In the genomic region with DNA sequence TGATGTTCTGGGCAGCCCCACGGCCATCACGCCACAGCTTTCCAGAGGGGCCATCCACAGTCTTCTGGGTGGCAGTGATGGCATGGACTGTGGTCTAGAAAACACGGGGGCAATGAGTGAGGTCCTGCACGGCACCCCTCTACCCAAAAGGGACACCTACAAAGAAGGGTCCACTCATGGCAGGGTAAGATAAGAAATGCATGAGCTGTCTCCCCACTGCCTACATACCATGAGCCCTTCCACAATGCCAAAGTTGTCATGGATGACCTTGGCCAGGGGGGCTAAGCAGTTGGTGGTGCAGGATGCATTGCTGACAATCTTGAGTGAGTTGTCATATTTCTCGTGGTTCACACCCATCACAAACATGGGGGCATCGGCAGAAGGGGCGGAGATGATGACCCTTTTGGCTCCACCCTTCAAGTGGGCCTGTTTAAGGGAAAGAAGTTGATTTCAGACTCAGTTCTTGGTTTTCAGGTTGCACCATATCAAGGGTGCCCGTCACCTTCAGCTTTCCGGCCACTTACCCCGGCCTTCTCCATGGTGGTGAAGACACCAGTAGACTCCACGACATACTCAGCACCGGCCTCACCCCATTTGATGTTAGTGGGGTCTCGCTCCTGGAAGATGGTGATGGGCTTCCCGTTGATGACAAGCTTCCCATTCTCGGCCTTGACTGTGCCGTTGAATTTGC, we compare ENCODE assay signal across 8 mouse cellular contexts. TPM values are rescaled to one million over a fixed set of nuclear protein-coding genes. Genes with fewer than 3 reads are reported as not detected.
DNase-seq lines count a peak whose midpoint lies in the region; ATAC-seq and TF ChIP-seq lines count a peak whose summit lies in the region.
"Not testable (repeated sequence)": the region's sequence is repeated elsewhere in the genome, so short reads cannot be mapped to it uniquely, and the experiment has no call there.

No protein-coding gene starts in this region.

- not testable (repeated sequence) for H3K27me3 ChIP-seq in forebrain, embryonic 11.5 days (ENCODE audit: control insufficient read depth, insufficient read depth, low read length); heart, embryonic 13.5 days (replicated peaks); intestine, embryonic 14.5 days (replicated peaks; ENCODE audit: control insufficient read depth, insufficient read depth, low read length); liver, embryonic 13.5 days; midbrain, embryonic 12.5 days

- not testable (repeated sequence) for H3K4me3 ChIP-seq in forebrain, embryonic 11.5 days (ENCODE audit: low read depth, low read length); midbrain, embryonic 12.5 days
- H3K4me3 ChIP-seq in heart, embryonic 13.5 days = peak overlapping the region; percentile 98
- H3K4me3 ChIP-seq in intestine, embryonic 14.5 days (ENCODE audit: low read depth, low read length) = peak overlapping the region; percentile 1; the same call in 1 of the 2 replicates
- H3K4me3 ChIP-seq in left cerebral cortex, adult 2 months = peak overlapping the region; percentile 28; the same call in 1 of the 2 replicates
- 0 out of 2 replicates have a peak overlapping the region, but pooled peaks have one; percentile 16 for H3K4me3 ChIP-seq in liver, embryonic 13.5 days (replicated peaks)

- H3K9me3 ChIP-seq in forebrain, embryonic 11.5 days (ENCODE audit: control insufficient read depth, low read length); heart, embryonic 13.5 days; intestine, embryonic 14.5 days (ENCODE audit: control insufficient read depth, low read length); liver, embryonic 13.5 days (replicated peaks); midbrain, embryonic 12.5 days: not testable (repeated sequence)

- H3K4me1 ChIP-seq in forebrain, embryonic 11.5 days (replicated peaks; ENCODE audit: control insufficient read depth, insufficient read depth, low read length) = peaks cover 26% of the 10 kb centered on the region
- peaks cover 59% of the 10 kb centered on the region for H3K4me1 ChIP-seq in heart, embryonic 13.5 days
- peaks cover 31% of the 10 kb centered on the region for H3K4me1 ChIP-seq in intestine, embryonic 14.5 days (replicated peaks; ENCODE audit: control insufficient read depth, insufficient read depth, low read length)
- H3K4me1 ChIP-seq in liver, embryonic 13.5 days (replicated peaks) = peaks cover 76% of the 10 kb centered on the region
- peaks cover 49% of the 10 kb centered on the region for H3K4me1 ChIP-seq in midbrain, embryonic 12.5 days

- H3K4me2 ChIP-seq in forebrain, embryonic 11.5 days (ENCODE audit: low read depth, low read length, severe bottlenecking) = 0 out of 2 replicates have a peak overlapping the region, but pooled peaks have one; percentile 31
- H3K4me2 ChIP-seq in heart, embryonic 13.5 days = peak overlapping the region; percentile 73
- H3K4me2 ChIP-seq in intestine, embryonic 14.5 days (ENCODE audit: low read length) = peak overlapping the region; percentile 15; the same call in 1 of the 2 replicates
- H3K4me2 ChIP-seq in liver, embryonic 13.5 days = peak overlapping the region; percentile 79
- H3K4me2 ChIP-seq in midbrain, embryonic 12.5 days (replicated peaks) = 0 out of 2 replicates have a peak overlapping the region, but pooled peaks have one; percentile 13

- peak; percentile 45 for DNase-seq in 3T3-L1 (ENCODE audit: low read depth, low spot score)
- peak; percentile 36 for DNase-seq in NIH3T3 (ENCODE audit: low read depth)
- DNase-seq in forebrain, embryonic 11.5 days (ENCODE audit: low spot score); intestine, embryonic 14.5 days (ENCODE audit: low spot score); liver, embryonic 13.5 days: not testable (repeated sequence)
- DNase-seq in left cerebral cortex, adult 2 months (ENCODE audit: extremely low spot score in 1 of 2, low spot score in 2 of 2) = peak in 1 of 2 experiments; percentile 8

- WGBS in forebrain, embryonic 11.5 days = 77% methylated on average over 9 of the region's 16 CpGs
- WGBS in heart, embryonic 13.5 days = 50% methylated on average over 13 of the region's 16 CpGs
- WGBS in intestine, embryonic 14.5 days = 76% methylated on average over 11 of the region's 16 CpGs
- WGBS in liver, embryonic 13.5 days (ENCODE audit: insufficient replicate concordance) = 61% methylated on average over 12 of the region's 16 CpGs
- 73% methylated on average over 13 of the region's 16 CpGs for WGBS in midbrain, embryonic 12.5 days

- not testable (repeated sequence) for H3K27ac ChIP-seq in forebrain, embryonic 11.5 days (ENCODE audit: low read depth, low read length); intestine, embryonic 14.5 days (ENCODE audit: low read depth); left cerebral cortex, adult 2 months; liver, embryonic 13.5 days; midbrain, embryonic 12.5 days (replicated peaks)
- peak overlapping the region; percentile 99 for H3K27ac ChIP-seq in heart, embryonic 13.5 days (replicated peaks)

- not testable (repeated sequence) for ATAC-seq in forebrain, embryonic 11.5 days (replicated peaks; ENCODE audit: low FRiP score); heart, embryonic 13.5 days (ENCODE audit: extremely low read depth, insufficient number of reproducible peaks, low FRiP score, low TSS enrichment); intestine, embryonic 14.5 days (replicated peaks; ENCODE audit: low FRiP score, low TSS enrichment, low read depth); liver, embryonic 13.5 days (ENCODE audit: low read depth); midbrain, embryonic 12.5 days (ENCODE audit: low FRiP score, low read depth)

- H3K36me3 ChIP-seq in forebrain, embryonic 11.5 days (ENCODE audit: control insufficient read depth, insufficient read depth, low read length) = not testable (repeated sequence)
- peaks cover 69% of the 10 kb centered on the region for H3K36me3 ChIP-seq in heart, embryonic 13.5 days
- peaks cover 60% of the 10 kb centered on the region for H3K36me3 ChIP-seq in intestine, embryonic 14.5 days (ENCODE audit: control insufficient read depth, insufficient read depth, low read length)
- H3K36me3 ChIP-seq in liver, embryonic 13.5 days = peaks cover 76% of the 10 kb centered on the region
- peaks cover 49% of the 10 kb centered on the region for H3K36me3 ChIP-seq in midbrain, embryonic 12.5 days

- H3K9ac ChIP-seq in forebrain, embryonic 11.5 days (ENCODE audit: low read length); intestine, embryonic 14.5 days (ENCODE audit: low read length); liver, embryonic 13.5 days; midbrain, embryonic 12.5 days (replicated peaks): not testable (repeated sequence)
- peak overlapping the region; percentile 79 for H3K9ac ChIP-seq in heart, embryonic 13.5 days

- intact Hi-C loops in left cerebral cortex, adult 2 months (cut with DNase I) = loop anchor here (1.0 kb wide), 1 partner anchor 109 kb away; no protein-coding TSS in a partner anchor

- not testable (repeated sequence) for TF ChIP-seq CTCF in left cerebral cortex, adult 2 months (IDR thresholded peaks at IDR 0.05)

RNA-seq across cellular contexts. Expression of a gene that starts 3.5 kb away (rescaled TPM):
- polyA plus RNA-seq in forebrain, embryonic 11.5 days (2014; fragmentation: Nextera tagmentation; extraction: Ambion mirVana) = 2,700 and 2,872 TPM in 2 replicates
- 4,266 and 4,534 TPM in 2 replicates for polyA plus RNA-seq in heart, embryonic 13.5 days (2015; fragmentation: Nextera tagmentation; extraction: Ambion mirVana)
- polyA plus RNA-seq in intestine, embryonic 14.5 days (2014; fragmentation: Nextera tagmentation; extraction: Ambion mirVana) = 2,406 and 2,408 TPM in 2 replicates
- 1,000 to 10,000 TPM; 2,312 to 2,314 TPM for total RNA-seq in left cerebral cortex, adult 2 months (2021)
- polyA plus RNA-seq in liver, embryonic 13.5 days (2015; fragmentation: Nextera tagmentation; extraction: Ambion mirVana) = 1,179 and 1,220 TPM in 2 replicates
- polyA plus RNA-seq in midbrain, embryonic 12.5 days (2016; fragmentation: Nextera tagmentation; extraction: Ambion mirVana) = 1,933 and 1,972 TPM in 2 replicates

RNA-seq across cellular contexts. Expression of a gene that starts 17.7 kb away (rescaled TPM):
- polyA plus RNA-seq in forebrain, embryonic 11.5 days (2014; fragmentation: Nextera tagmentation; extraction: Ambion mirVana) = 10.5 and 12.3 TPM in 2 replicates
- 9.4 and 9.5 TPM in 2 replicates for polyA plus RNA-seq in heart, embryonic 13.5 days (2015; fragmentation: Nextera tagmentation; extraction: Ambion mirVana)
- 6.7 and 7.6 TPM in 2 replicates for polyA plus RNA-seq in intestine, embryonic 14.5 days (2014; fragmentation: Nextera tagmentation; extraction: Ambion mirVana)
- 10 to 100 TPM; 64.6 to 67.1 TPM for total RNA-seq in left cerebral cortex, adult 2 months (2021)
- polyA plus RNA-seq in liver, embryonic 13.5 days (2015; fragmentation: Nextera tagmentation; extraction: Ambion mirVana) = 3.7 and 3.9 TPM in 2 replicates
- polyA plus RNA-seq in midbrain, embryonic 12.5 days (2016; fragmentation: Nextera tagmentation; extraction: Ambion mirVana) = 18.7 and 18.8 TPM in 2 replicates

RNA-seq across cellular contexts. Expression of a gene that starts 28.7 kb away (rescaled TPM):
- 225 and 271 TPM in 2 replicates for polyA plus RNA-seq in forebrain, embryonic 11.5 days (2014; fragmentation: Nextera tagmentation; extraction: Ambion mirVana)
- 80.3 and 81.8 TPM in 2 replicates for polyA plus RNA-seq in heart, embryonic 13.5 days (2015; fragmentation: Nextera tagmentation; extraction: Ambion mirVana)
- 109 and 129 TPM in 2 replicates for polyA plus RNA-seq in intestine, embryonic 14.5 days (2014; fragmentation: Nextera tagmentation; extraction: Ambion mirVana)
- 10 to 100 TPM; 22.6 to 23.4 TPM for total RNA-seq in left cerebral cortex, adult 2 months (2021)
- 94.5 and 101 TPM in 2 replicates for polyA plus RNA-seq in liver, embryonic 13.5 days (2015; fragmentation: Nextera tagmentation; extraction: Ambion mirVana)
- 183 and 192 TPM in 2 replicates for polyA plus RNA-seq in midbrain, embryonic 12.5 days (2016; fragmentation: Nextera tagmentation; extraction: Ambion mirVana)

RNA-seq across cellular contexts. Expression of a gene that starts 28.8 kb away (rescaled TPM):
- 195 and 197 TPM in 2 replicates for polyA plus RNA-seq in forebrain, embryonic 11.5 days (2014; fragmentation: Nextera tagmentation; extraction: Ambion mirVana)
- 219 and 251 TPM in 2 replicates for polyA plus RNA-seq in heart, embryonic 13.5 days (2015; fragmentation: Nextera tagmentation; extraction: Ambion mirVana)
- polyA plus RNA-seq in intestine, embryonic 14.5 days (2014; fragmentation: Nextera tagmentation; extraction: Ambion mirVana) = 217 and 221 TPM in 2 replicates
- 10 to 100 TPM; 69.1 to 74.5 TPM for total RNA-seq in left cerebral cortex, adult 2 months (2021)
- 217 and 225 TPM in 2 replicates for polyA plus RNA-seq in liver, embryonic 13.5 days (2015; fragmentation: Nextera tagmentation; extraction: Ambion mirVana)
- polyA plus RNA-seq in midbrain, embryonic 12.5 days (2016; fragmentation: Nextera tagmentation; extraction: Ambion mirVana) = 165 and 172 TPM in 2 replicates

RNA-seq across cellular contexts. Expression of a gene that starts 31.1 kb away (rescaled TPM):
- polyA plus RNA-seq in forebrain, embryonic 11.5 days (2014; fragmentation: Nextera tagmentation; extraction: Ambion mirVana) = 65.4 and 70.3 TPM in 2 replicates
- polyA plus RNA-seq in heart, embryonic 13.5 days (2015; fragmentation: Nextera tagmentation; extraction: Ambion mirVana) = 42.7 and 48.1 TPM in 2 replicates
- polyA plus RNA-seq in intestine, embryonic 14.5 days (2014; fragmentation: Nextera tagmentation; extraction: Ambion mirVana) = 72.1 and 75.2 TPM in 2 replicates
- 10 to 100 TPM; 28.1 to 32.1 TPM for total RNA-seq in left cerebral cortex, adult 2 months (2021)
- polyA plus RNA-seq in liver, embryonic 13.5 days (2015; fragmentation: Nextera tagmentation; extraction: Ambion mirVana) = 60.6 and 65.5 TPM in 2 replicates
- 54.1 and 56.4 TPM in 2 replicates for polyA plus RNA-seq in midbrain, embryonic 12.5 days (2016; fragmentation: Nextera tagmentation; extraction: Ambion mirVana)

Comparison
In these comparisons a context has a peak if more than half of its experiments do, and no peak if none do; other contexts are left out.
1. H3K4me2 ChIP-seq: peak in every context shown above with its lines; median percentile 79 in liver, embryonic 13.5 days; 73 in heart, embryonic 13.5 days; 31 in forebrain, embryonic 11.5 days; 15 in intestine, embryonic 14.5 days; 13 in midbrain, embryonic 12.5 days.